Mouse (Mus musculus) liver, embryonic 11.5 days (tissue): ENCODE data around the gene Bend7. TPM values are rescaled to one million over a fixed set of nuclear protein-coding genes. Genes with fewer than 3 reads are reported as not detected.

Experiments
- ATAC-seq: fragments of 200-750 bp; cut with Nextera tagmentation; replicated peaks from 2 replicates; pipeline ENCODE4 v1.8.0; 2017; ENCODE audit warnings: moderate number of reproducible peaks, mild to moderate bottlenecking, moderate TSS enrichment, moderate library complexity; ENCODE audit not compliant: low FRiP score
- DNase-seq: peaks from one replicate; pipeline ENCODE4 v3.0.0-alpha.2; 2017; ENCODE audit warnings: low spot score
- H3K27ac ChIP-seq: fragments of 300-500 bp; sonication (generic); 2 replicates; pipeline ENCODE4 v1.5.1; 2014; ENCODE audit warnings: mild to moderate bottlenecking, low read depth, low read length, control low read depth
- H3K27me3 ChIP-seq: fragments of 300-500 bp; sonication (generic); replicated peaks from 2 replicates; pipeline ENCODE4 v1.6.1; 2014; ENCODE audit warnings: low read length, mixed read lengths; ENCODE audit not compliant: control insufficient read depth, insufficient read depth
- H3K36me3 ChIP-seq: fragments of 300-500 bp; sonication (generic); 2 replicates; pipeline ENCODE4 v1.6.1; 2014; ENCODE audit warnings: mild to moderate bottlenecking, low read length, moderate library complexity, mixed read lengths; ENCODE audit not compliant: control insufficient read depth, insufficient read depth
- H3K4me1 ChIP-seq: fragments of 300-500 bp; sonication (generic); replicated peaks from 2 replicates; pipeline ENCODE4 v1.6.1; 2014; ENCODE audit warnings: low read length, mixed read lengths; ENCODE audit not compliant: control insufficient read depth, insufficient read depth
- H3K4me2 ChIP-seq: fragments of 300-500 bp; sonication (generic); 2 replicates; pipeline ENCODE4 v1.6.1; 2014; ENCODE audit warnings: mild to moderate bottlenecking, control low read depth, moderate library complexity
- H3K4me3 ChIP-seq: fragments of 300-500 bp; sonication (generic); 2 replicates; pipeline ENCODE4 v1.5.1; 2014; ENCODE audit warnings: low read depth, low read length, control low read depth
- H3K9ac ChIP-seq: fragments of 300-500 bp; sonication (generic); 2 replicates; pipeline ENCODE4 v1.6.1; 2014; ENCODE audit warnings: low read depth, low read length, control low read depth
- H3K9me3 ChIP-seq: fragments of 300-500 bp; sonication (generic); 2 replicates; pipeline ENCODE4 v1.6.1; 2016; ENCODE audit warnings: low read length, inconsistent platforms, mixed read lengths; ENCODE audit not compliant: control insufficient read depth
- WGBS: fragments of 180-500 bp; shearing (Covaris S2); extraction: QIAGEN DNeasy Blood & Tissue Kit; methylation state at CpG from one replicate; pipeline ENCODE4 v1.1.7; 2014; 5-methylcytosine and 5-hydroxymethylcytosine counted together
- polyA plus RNA-seq: library from polyadenylated mRNA; unstranded; fragments of >200 nt; fragmentation: Nextera tagmentation; extraction: Ambion mirVana; gene quantifications from 2 replicates; pipeline ENCODE4 v1.2.1, GENCODE M21; 2014

Gene Bend7
- polyA plus RNA-seq, 1 experiment from 2014 or later, result 2.4 TPM

DNA sequence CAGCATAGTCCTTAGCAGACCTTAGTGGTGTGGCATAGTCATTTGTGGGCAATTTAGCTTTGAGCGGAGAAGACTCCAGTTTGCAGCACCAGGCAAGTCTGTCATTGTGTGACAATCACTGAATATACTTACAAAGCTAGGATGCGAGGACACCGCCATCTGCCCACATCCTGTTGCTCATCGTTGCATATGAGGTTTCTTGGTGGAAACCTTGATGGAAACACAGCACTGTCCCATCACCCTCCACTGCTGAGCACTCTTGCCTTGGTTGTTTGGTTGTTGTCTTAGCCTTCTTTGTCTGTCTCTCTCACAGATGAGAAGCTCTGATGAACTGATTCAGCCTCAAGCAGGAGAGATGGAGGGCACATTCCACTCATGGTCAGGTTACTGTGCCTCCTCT lies 12.5 kb downstream of the Bend7 start:
- ATAC-seq (no peak), DNase-seq (no peak)
- 73% methylated on average over 4 of the region's 4 CpGs for WGBS
- Histone ChIP-seq H3K27ac (no peak overlapping the region), H3K4me1 (no peaks in the 10 kb centered on the region), H3K9me3 (no peaks in the 10 kb centered on the region), H3K9ac (no peak overlapping the region), H3K27me3 (no peaks in the 10 kb centered on the region), H3K4me3 (no peak overlapping the region), H3K36me3 (no peaks in the 10 kb centered on the region), H3K4me2 (no peak overlapping the region)

DNA sequence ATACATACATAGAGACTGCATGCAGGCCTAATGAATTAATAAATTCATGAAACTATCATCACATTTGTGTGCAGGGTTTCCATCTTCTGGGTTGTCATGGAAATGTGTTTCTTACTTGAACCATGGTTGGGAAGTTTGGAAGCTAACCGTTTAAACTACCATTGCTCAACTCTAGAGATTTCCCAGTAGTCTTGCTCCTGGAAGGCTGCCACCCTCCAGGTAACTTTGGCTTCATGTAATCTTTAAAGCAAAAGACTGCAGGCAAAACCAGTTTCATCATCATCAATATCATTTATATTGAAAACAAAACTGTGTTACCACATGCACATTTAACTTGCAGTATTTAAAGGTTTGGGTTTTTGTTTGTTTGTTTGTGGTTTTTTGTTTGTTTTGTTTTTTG lies 16.3 kb downstream of the Bend7 start:
- no peak for DNase-seq
- Histone ChIP-seq H3K4me1 (no peaks in the 10 kb centered on the region), H3K4me2 (no peak overlapping the region), H3K9me3 (no peaks in the 10 kb centered on the region), H3K27me3 (no peaks in the 10 kb centered on the region), H3K9ac (no peak overlapping the region), H3K36me3 (no peaks in the 10 kb centered on the region), H3K27ac (no peak overlapping the region), H3K4me3 (no peak overlapping the region)
- ATAC-seq, result no peak
- WGBS, result 62% methylated on average over 1 of the region's 1 CpGs

DNA sequence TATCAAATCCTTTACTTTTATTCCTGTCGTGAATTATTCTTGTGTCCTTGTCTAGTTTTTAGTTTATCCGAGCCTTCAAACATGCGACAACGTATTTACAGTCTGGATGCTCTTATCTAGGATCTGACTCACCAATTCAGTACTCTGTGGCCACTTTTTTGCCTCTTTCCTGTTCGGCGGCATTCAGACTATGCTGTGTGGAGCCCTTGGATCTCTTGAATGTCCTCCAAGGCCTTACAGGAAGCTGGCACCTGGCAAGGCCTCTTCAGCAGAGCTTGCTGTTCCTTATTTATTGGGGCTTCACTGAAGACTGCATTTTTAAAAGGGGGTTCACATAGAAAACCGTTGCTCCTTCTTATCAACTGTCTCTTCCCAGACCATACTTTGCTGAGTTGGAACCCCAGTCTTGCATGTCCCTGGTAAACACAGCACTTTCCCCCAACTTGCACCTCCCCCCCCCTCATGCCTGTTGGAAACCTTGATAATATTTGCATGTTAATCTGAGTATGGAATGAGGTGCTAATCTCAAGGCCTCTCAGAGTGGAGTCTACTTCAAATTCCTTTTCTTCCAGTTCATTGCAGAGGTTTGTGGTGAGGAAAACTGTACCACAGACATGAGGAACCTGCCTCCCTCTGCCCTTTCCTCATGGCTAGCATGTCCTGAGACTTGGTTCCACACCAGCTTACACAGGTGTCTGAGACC lies 18.6 kb downstream of the Bend7 start:
- no peak for DNase-seq

DNA sequence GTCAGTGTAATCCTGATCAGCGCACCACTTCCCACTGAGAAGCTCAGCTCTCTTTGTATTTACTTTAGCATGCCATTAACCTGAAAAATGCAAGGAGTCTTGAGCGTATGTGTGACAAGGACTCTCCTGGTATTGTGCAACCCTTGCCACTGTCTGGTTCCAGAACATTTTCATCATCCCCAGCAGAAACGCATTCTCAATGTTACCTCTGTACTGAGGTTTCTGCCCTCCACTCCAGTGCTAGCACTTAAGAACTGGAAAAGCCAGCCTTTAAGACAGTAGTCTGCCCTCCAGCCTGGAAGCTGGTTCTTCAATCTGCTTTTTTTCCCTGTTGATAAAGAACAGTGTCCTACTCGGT lies 19.1 kb downstream of the Bend7 start:
- Histone ChIP-seq H3K4me3 (no peak overlapping the region), H3K9ac (no peak overlapping the region), H3K27me3 (no peaks in the 10 kb centered on the region), H3K36me3 (no peaks in the 10 kb centered on the region), H3K4me2 (no peak overlapping the region), H3K9me3 (no peaks in the 10 kb centered on the region), H3K27ac (no peak overlapping the region), H3K4me1 (no peaks in the 10 kb centered on the region)
- DNase-seq, result no peak
- ATAC-seq, result no peak
- WGBS, result 72% methylated on average over 4 of the region's 4 CpGs

More for the DNA sequence above, 18.6 kb downstream of the Bend7 start:
- ATAC-seq, result no peak
- Histone ChIP-seq H3K36me3 (no peaks in the 10 kb centered on the region), H3K9ac (no peak overlapping the region), H3K27me3 (no peaks in the 10 kb centered on the region), H3K9me3 (no peaks in the 10 kb centered on the region), H3K4me1 (no peaks in the 10 kb centered on the region), H3K4me3 (no peak overlapping the region), H3K27ac (no peak overlapping the region), H3K4me2 (no peak overlapping the region)
- 63% methylated on average over 7 of the region's 7 CpGs for WGBS

DNA sequence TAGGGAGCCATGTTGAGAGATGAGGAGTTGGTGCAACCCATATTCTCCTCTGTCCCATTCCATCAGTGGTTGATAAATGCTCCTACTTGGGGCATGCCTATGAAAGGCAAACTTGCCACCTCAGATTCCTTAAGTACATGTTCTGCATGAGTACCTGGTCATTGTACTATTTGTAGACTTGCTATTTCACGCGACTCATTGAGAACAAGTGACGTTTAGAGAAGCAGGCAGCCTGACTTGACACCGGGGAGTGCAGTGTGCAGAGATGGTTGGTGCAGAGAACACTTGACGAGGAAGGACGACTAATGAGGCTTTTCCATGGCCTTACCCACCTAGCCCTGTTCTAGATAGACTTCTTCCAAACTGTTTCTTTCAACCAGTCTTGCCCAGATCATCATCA lies 34.3 kb downstream of the Bend7 start:
- Histone ChIP-seq H3K27me3 (no peaks in the 10 kb centered on the region), H3K27ac (no peak overlapping the region), H3K9ac (no peak overlapping the region), H3K4me2 (no peak overlapping the region), H3K4me3 (no peak overlapping the region), H3K9me3 (no peaks in the 10 kb centered on the region), H3K4me1 (no peaks in the 10 kb centered on the region), H3K36me3 (no peaks in the 10 kb centered on the region)
- ATAC-seq (no peak), DNase-seq (no peak)
- WGBS, result 85% methylated on average over 6 of the region's 6 CpGs

DNA sequence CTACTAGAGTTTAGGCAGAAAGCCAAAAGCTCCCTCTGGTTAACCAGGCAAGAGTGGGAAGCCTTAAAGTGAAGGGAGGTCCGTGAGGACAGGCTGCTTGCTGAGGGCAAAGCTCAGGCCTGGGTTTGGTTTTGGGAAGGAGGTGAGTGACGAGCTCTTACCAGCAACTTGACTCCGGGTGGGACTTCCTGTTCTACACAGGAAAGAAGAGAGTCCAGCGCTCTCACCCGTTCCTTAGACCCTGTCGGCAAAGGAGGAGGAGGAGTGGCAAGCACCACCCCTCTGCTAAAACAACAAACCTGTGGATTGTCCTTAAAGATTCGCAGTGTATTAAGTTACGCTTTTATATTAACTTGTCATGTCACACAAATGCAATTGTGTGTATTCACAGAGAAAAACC lies 38.1 kb downstream of the Bend7 start:
- H3K4me1 ChIP-seq, result no peaks in the 10 kb centered on the region
- no peaks in the 10 kb centered on the region for H3K27me3 ChIP-seq
- H3K4me2 ChIP-seq, result no peak overlapping the region
- 73% methylated on average over 8 of the region's 8 CpGs for WGBS
- DNase-seq, result no peak
- ATAC-seq, result no peak
- H3K27ac ChIP-seq, result no peak overlapping the region
- no peaks in the 10 kb centered on the region for H3K9me3 ChIP-seq
- no peaks in the 10 kb centered on the region for H3K36me3 ChIP-seq
- H3K9ac ChIP-seq, result no peak overlapping the region
- H3K4me3 ChIP-seq, result no peak overlapping the region

DNA sequence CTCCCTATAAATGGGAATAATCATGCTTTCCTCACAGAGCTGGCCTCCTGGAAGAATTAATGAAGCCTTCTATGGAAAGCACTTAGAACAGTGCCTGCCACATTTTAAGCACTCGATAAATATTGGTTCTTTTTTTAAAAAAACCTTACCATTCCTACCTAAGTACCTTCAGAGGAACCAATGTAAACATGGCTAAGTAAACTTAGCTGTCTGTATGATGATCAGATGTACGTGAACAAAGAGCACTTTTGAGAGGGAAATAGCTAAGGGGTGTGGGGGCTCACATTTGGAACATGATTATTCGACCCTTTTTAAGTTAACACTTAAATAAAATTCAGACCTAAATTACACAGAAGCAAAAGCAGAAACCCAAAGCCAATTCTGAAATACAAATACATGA lies 39.6 kb downstream of the Bend7 start:
- no peak for ATAC-seq
- H3K36me3 ChIP-seq, result no peaks in the 10 kb centered on the region
- DNase-seq, result no peak
- WGBS, result 74% methylated on average over 3 of the region's 3 CpGs
- H3K4me3 ChIP-seq, result no peak overlapping the region
- H3K27ac ChIP-seq, result no peak overlapping the region
- no peaks in the 10 kb centered on the region for H3K9me3 ChIP-seq
- no peak overlapping the region for H3K9ac ChIP-seq
- H3K4me1 ChIP-seq, result no peaks in the 10 kb centered on the region
- no peak overlapping the region for H3K4me2 ChIP-seq
- no peaks in the 10 kb centered on the region for H3K27me3 ChIP-seq

DNA sequence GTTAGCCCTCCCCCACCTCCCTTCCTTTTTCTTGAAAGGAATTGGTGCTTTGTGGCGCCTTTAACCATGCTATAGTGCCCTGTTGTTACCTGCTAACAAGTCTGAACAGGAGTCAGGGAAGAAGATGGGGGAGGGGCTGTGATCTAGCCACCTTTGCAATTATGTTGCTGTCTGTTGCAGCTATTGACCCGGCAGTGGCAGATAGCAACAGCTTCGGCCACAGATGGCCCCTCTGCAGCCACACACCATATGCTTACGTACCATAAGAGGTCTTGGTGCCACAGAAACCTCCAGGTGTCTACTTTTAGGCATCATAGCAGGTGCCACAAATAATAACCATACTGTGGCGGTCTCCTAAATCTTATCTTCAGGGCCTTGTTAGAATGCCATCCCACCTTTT lies 43.1 kb downstream of the Bend7 start:
- H3K4me3 ChIP-seq, result no peak overlapping the region
- H3K9ac ChIP-seq, result no peak overlapping the region
- H3K4me2 ChIP-seq, result no peak overlapping the region
- H3K9me3 ChIP-seq, result no peaks in the 10 kb centered on the region
- WGBS, result 66% methylated on average over 5 of the region's 5 CpGs
- no peaks in the 10 kb centered on the region for H3K27me3 ChIP-seq
- DNase-seq, result no peak
- no peak for ATAC-seq
- no peaks in the 10 kb centered on the region for H3K4me1 ChIP-seq
- no peak overlapping the region for H3K27ac ChIP-seq
- no peaks in the 10 kb centered on the region for H3K36me3 ChIP-seq

DNA sequence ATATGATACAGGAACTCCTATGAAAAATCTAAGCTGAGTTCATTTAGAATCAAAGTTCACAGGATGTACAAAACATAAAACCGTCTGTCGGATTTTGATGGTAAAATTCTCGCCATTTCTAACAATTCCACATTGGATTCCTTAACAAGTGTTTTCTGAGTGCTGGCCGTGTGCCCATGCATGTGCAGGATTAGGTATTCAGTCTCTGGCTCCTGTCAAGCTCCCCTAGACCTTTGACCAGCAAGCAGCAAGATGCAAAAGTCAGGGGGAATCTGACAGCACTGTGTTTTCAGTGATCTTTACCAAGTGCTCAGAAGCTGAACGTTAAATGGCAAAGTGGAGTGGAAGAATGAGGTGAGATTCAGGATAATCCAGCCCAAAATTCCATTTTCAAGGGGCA lies 44.3 kb downstream of the Bend7 start:
- Histone ChIP-seq H3K36me3 (no peaks in the 10 kb centered on the region), H3K4me3 (no peak overlapping the region), H3K27me3 (no peaks in the 10 kb centered on the region), H3K4me2 (no peak overlapping the region), H3K9ac (no peak overlapping the region), H3K9me3 (no peaks in the 10 kb centered on the region), H3K4me1 (no peaks in the 10 kb centered on the region), H3K27ac (no peak overlapping the region)
- DNase-seq, result no peak
- 73% methylated on average over 5 of the region's 5 CpGs for WGBS
- ATAC-seq, result no peak
